Mouse (Mus musculus): ENCODE data around the gene Trim25.

GRCm38 (mm10) chr11:89034592-89034991 lies 35.4 kb downstream of the Trim25 start:
- TF ChIP-seq POLR2A (IDR thresholded peaks at IDR 0.05; ENCODE audit: control insufficient read depth in 1 of 2, insufficient read depth in 1 of 2, low read depth in 1 of 2, low read length in 2 of 2, poor library complexity in 1 of 2) = no peak
- TF ChIP-seq RAD21 (IDR thresholded peaks at IDR 0.05; ENCODE audit: low read depth, low read length) = no peak
